Mouse (Mus musculus) telencephalon, adult 2 months (tissue): Measurements from ENCODE around the gene Acta2.

Experiments
- DNase-seq: peaks from one replicate; pipeline ENCODE4 v3.0.0-alpha.2; 2011; ENCODE audit warnings: low read depth, low spot score

Acta2 gene

GRCm38 (mm10) chr19:34254880-34255681 is at the start of gene Acta2:
Acta2 (minus strand) TSS chr19:34255590.
- DNase-seq = no peak

- no peak for DNase-seq
Observed at GRCm38 (mm10) chr19:34304917-34305316, 49.5 kb upstream of the Acta2 start.

GRCm38 (mm10) chr19:34300430-34300829 is 45.0 kb upstream of the Acta2 start:
- no peak for DNase-seq

- no peak for DNase-seq
Observed at GRCm38 (mm10) chr19:34299229-34299628, 43.8 kb upstream of the Acta2 start.

- no peak for DNase-seq
Observed at GRCm38 (mm10) chr19:34298531-34298930, 43.1 kb upstream of the Acta2 start.

GRCm38 (mm10) chr19:34295442-34295841 is 40.1 kb upstream of the Acta2 start:
- DNase-seq = no peak

- DNase-seq = no peak
Observed at GRCm38 (mm10) chr19:34293376-34293947, 38.1 kb upstream of the Acta2 start.

- DNase-seq = no peak
Observed at GRCm38 (mm10) chr19:34292701-34293100, 37.3 kb upstream of the Acta2 start.

- DNase-seq = no peak
Observed at GRCm38 (mm10) chr19:34291956-34292355, 36.6 kb upstream of the Acta2 start.

- DNase-seq = no peak
Observed at GRCm38 (mm10) chr19:34291379-34291778, 36.0 kb upstream of the Acta2 start.

- no peak for DNase-seq
Observed at GRCm38 (mm10) chr19:34290872-34291341, 35.5 kb upstream of the Acta2 start.

GRCm38 (mm10) chr19:34289948-34290789 is 34.8 kb upstream of the Acta2 start, which contains the start of gene Fas:
Fas (plus strand) TSS chr19:34290666.
- no peak for DNase-seq

GRCm38 (mm10) chr19:34288696-34289095 is 33.3 kb upstream of the Acta2 start:
- DNase-seq = no peak

GRCm38 (mm10) chr19:34287656-34288415 is 32.4 kb upstream of the Acta2 start:
- no peak for DNase-seq

GRCm38 (mm10) chr19:34287221-34287620 is 31.8 kb upstream of the Acta2 start:
- DNase-seq = no peak

- no peak for DNase-seq
Observed at GRCm38 (mm10) chr19:34284826-34285225, 29.4 kb upstream of the Acta2 start.

- no peak for DNase-seq
Observed at GRCm38 (mm10) chr19:34284383-34284782, 29.0 kb upstream of the Acta2 start.

- DNase-seq = no peak
Observed at GRCm38 (mm10) chr19:34283614-34284013, 28.2 kb upstream of the Acta2 start.

- no peak for DNase-seq
Observed at GRCm38 (mm10) chr19:34278078-34278477, 22.7 kb upstream of the Acta2 start.

- DNase-seq = no peak
Observed at GRCm38 (mm10) chr19:34273073-34273472, 17.7 kb upstream of the Acta2 start.

GRCm38 (mm10) chr19:34270824-34271464 is 15.6 kb upstream of the Acta2 start:
- DNase-seq = no peak
